Mouse (Mus musculus): Measurements from ENCODE around the gene Minos1.

The Minos1 gene

DNA sequence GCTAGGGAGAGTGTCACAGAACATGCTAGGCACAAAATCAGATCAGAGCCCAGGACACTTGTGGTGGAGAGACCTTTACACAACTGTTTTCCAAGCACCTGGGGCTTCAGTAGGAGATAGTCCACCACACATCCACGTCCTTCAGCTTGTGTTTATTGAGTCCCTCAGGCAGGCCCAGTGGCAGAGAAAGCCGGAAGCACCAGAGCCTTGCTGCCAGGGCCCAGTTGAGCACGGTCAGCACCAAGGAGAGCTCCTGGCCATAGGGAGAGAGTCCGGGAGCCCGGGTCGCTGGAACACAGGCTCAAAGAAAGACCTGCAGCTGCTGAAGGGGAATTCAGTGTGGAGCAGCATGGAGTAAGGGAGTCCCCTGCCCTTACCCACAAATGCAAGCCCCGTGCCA, 71.3 kb downstream of the Minos1 start:
- no peak for DNase-seq (ENCODE audit: low spot score)

DNA sequence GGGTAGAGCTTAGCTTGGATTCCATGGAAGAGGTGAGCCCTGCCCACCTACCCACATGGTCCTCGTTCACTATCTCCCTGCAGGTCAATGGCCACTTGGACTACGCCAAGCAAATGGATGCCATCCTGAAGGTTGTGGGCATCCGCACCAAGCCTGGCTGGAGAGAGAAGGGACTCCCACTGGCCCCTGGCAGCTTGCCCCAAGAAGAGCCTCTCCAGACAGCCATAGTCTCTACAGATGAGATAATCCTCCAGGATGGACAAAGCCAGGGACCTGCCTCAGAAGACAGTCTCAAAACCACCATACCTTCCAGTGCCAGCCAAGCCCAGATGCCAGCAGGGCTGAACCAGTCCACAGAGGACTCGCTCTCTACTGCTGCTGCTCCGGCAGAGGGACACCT, 72.9 kb downstream of the Minos1 start:
- DNase-seq (ENCODE audit: low spot score) = no peak

DNA sequence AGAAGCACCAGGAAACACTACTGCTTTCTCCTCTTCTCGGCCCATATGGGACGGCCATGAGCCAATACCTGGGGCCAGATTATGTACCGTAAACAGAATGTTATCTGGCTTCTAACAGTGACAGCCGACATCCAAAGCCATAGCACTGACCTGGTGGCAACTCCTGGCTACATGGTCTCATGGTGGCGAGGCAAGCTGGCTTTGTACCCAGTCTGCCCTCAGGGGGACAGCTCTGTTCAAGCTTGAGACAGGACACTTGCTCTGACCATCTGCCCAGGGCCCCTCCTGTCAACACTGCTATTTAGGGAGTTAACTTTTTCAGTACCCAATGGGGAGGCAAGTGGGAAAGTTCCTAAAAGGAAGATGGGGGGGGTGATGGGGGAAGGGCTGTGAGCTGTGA, 73.6 kb downstream of the Minos1 start:
- no peak for DNase-seq (ENCODE audit: low spot score)

DNA sequence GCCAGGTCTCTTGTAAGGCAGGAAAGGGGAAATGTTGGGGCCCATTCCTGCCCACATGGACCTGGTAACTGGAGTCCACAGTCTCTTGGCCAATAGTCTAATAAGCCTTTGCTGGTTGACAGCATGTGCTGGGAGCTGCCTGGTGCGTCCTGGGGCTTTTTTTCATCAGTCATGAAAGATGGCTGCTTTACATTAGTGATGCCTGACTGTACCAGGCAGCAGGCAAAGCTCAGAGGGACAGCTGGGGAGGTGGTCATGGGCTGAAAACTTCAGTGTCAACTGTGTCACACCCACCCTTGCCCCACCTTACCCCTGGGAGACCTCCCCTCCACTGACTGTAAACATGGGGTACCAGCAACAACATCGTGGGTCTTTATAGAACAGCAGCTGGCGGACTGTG, 75.2 kb downstream of the Minos1 start:
- DNase-seq (ENCODE audit: low spot score) = no peak

DNA sequence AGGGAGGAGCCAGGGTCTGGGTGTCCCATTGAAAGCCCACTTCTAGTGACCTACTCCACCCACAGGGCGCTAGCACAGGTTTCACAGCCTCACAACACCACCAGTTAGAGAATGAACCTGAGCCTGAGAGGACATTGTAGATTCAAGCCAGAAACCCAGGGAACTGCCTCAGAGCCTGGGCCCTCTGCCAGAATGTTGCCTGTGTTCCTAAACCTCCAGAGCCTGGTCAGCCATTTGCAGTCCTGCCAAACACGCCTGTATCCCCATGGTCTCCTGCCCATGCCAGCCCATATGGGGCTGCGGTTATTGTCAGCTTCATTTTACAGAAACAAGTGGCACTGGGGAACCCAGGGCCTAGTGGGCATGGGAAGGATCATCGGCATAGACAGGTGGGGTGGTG, 75.6 kb downstream of the Minos1 start:
- no peak for DNase-seq (ENCODE audit: low spot score)

DNA sequence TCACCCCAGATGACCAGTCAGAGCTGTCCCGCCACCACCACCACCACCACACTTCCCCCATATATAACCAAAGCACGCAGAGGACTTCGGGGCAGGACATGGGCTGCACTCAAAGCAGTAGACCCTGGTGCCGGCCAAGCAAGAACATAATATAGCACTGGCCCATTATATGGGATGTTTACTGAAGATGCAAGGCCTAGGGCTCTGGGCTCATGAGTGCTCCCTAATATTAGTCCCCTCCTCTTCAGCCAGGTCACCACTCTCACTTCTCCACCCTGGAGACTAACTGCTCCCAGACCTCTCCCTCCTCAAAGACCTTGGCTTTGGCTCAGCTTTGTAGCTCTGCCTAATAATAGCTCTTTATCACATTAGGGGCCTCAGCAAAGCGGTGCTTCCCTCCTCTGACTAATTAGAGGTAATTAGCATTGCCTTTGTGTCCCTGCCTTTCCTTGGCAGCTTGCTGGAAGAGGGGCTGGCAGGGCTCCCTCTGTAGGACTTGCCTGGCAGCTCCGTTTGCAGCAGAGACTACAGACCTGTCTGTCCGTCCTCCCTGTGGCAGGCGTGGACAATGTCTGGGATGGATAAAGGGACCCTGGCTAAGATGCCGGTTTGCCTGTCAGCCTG, 76.5 kb downstream of the Minos1 start:
- no peak for DNase-seq (ENCODE audit: low spot score)

DNA sequence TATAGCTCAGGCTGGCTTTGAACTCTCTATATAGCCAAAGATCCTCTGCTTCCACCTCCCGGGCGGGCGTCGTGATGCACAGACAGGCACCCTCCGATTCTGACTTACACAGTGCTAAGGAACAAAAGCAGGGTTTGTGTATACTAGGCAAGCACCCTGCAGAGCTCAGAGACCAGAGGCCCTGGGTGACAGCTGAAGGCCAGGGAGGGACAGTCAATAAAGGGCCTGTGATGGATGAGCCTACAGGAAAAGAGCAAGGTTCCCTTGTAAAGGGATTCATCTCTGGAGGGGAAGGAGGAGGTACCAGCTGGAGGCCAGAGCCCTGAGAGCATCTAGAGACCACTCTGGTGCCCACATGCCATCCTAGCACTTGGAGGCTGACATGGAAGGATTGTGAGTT, 77.5 kb downstream of the Minos1 start:
- DNase-seq (ENCODE audit: low spot score) = no peak

DNA sequence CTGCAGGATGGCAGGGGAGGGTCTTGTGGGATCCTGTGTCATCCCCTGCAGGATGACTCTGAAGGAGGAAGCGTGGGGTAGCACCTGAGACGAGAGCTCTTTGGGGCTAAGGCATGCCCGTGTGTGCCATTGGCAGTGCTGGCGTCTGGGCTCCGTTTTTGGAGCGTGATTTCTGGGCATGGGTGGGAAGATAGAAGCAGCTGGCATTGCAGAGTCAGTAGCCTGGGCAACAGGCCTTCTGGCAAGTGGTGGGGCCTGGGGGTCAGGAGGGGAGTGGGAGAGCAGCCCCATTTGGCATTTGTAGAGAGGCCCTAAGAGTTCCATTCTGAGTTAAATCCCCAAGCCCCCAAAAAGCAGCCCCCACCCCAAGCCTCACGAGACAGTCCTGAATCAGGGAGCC, 78.1 kb downstream of the Minos1 start:
- DNase-seq (ENCODE audit: low spot score) = no peak

All from testis, postnatal 14 days (tissue).